Mouse (Mus musculus): Measurements from ENCODE around the gene Gm19935.

Gm19935 gene

DNA sequence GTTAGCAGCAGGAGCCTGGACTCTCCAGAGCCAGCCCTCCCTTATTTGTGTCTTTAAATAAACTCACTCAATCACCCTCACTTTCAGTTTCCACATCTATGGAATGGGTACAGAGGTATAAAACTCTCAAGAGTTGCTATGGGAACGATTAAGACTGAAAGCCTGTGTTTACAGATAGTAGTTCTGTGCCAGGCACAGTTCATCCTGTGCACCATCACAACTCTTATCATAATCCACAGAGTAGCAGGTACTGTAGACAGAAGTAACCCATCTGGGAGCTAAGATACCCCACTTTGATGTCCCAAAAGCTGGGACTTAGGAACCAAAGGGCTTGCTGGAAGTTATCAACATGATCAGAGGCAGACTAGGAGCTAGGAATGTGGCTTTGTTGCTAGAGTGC is 12.6 kb upstream of the Gm19935 start:
- no peak for DNase-seq (ENCODE audit: low spot score)

DNA sequence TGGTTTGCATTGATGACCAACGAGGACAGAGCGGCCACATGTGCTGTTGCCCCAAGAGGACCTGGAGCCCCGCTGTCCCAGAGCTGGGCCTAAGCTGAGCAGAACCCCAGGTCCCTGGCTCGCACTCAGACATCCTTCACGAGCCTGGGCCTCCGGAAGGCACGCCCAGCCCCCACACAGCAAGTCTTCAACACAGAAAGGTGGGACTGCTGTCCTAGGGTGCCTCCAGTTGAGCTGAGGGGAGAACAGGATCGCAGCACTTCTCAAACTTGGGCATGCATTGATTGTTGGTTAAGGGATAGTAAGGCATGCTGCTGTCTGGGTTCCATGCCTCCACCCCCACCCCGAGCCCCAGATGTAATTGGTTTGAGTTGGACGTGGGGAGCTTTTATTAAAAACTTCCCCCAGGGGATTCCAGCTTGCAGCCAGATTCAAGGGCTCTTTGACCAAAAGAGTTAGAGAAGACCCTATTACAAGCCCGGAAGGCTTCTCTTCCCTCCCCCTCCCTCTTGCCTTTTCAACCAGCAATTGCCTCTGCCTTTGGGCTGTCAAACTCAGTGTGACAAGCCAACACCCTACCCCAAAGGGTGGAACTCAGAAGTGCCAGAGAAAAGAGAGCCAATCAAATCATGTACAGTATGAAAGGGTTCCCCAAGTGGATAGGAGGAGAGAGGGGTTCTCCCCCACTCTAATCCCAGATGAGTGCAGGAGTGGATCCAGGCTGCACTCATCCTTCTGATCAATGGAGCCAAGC is 12.0 kb upstream of the Gm19935 start:
- no peak for DNase-seq (ENCODE audit: low spot score)

- peak; percentile 84 for DNase-seq (ENCODE audit: low spot score)
Observed at GRCm38 (mm10) chr8:90828181-90828986, 11.2 kb upstream of the Gm19935 start, which contains the start of gene Chd9. Gene Chd9 (plus strand): TSS chr8:90828352.

GRCm38 (mm10) chr8:90825459-90825871 is 8.3 kb upstream of the Gm19935 start:
- DNase-seq (ENCODE audit: low spot score), result no peak

GRCm38 (mm10) chr8:90822443-90822842 is 5.2 kb upstream of the Gm19935 start:
- no peak for DNase-seq (ENCODE audit: low spot score)

GRCm38 (mm10) chr8:90820321-90820696 is 3.1 kb upstream of the Gm19935 start:
- no peak for DNase-seq (ENCODE audit: low spot score)

- DNase-seq (ENCODE audit: low spot score), result no peak
Observed at GRCm38 (mm10) chr8:90819561-90820320, 2.5 kb upstream of the Gm19935 start.

DNA sequence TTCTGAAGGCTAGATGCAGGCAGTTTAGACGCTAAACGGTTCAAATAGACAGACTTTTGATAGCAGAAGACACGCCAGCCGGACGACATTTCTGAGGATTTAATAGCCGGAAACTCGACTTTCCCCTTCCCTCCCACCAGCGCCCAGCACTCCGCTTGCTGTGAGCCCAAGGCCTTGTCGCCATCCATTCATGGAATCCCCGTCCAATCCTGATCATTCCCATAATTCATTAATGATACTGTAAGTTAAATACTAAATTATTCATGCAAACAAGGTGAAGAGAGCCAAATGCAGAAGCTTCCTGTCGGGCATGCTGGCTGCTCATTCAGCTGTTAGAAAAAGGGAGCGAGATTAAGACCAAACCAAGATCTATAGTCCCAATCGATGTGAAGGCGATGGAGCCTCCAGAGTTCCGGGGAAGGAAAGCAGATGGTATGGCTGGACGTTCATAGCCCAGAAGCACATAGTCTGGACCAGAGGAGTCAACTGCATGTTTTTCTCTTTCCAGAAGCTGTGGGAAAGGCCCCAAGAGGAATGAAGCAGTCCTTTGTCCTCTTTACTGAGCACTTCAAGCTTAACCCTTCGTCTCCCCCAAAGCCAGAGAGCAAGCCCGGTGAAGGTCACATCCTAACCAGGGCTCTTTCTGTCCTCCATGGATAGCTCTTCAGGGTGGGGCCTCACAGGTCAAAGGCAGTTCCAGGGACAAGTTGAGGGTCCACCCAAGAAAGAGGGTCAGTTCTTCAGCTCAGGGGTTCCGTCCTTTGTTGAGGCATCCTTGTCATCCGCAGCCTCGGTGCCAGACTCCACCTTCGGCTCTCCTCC is 921 bp downstream of the Gm19935 start:
- no peak for DNase-seq (ENCODE audit: low spot score)

GRCm38 (mm10) chr8:90813602-90814320 is 3.4 kb downstream of the Gm19935 start:
- no peak for DNase-seq (ENCODE audit: low spot score)

DNA sequence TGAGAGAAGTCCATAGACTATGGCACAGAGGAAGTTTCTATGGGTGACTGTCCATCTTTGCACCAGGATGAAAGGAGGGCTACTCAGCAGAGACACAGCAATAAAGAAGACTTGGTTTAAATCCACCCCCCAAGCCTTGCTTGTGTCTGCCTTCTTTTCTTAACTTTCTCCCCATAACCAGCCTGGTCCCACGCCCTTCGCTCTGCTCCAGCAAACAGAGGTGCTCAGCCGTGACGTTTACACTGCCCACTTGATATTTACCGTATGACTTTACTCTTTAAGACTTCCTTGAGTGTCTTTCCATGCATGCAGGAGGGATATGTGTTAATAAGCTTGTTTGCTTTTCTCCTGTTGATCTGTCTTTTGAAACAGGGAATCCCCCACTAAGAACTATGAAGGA is 17.7 kb downstream of the Gm19935 start:
- no peak for DNase-seq (ENCODE audit: low spot score)

DNA sequence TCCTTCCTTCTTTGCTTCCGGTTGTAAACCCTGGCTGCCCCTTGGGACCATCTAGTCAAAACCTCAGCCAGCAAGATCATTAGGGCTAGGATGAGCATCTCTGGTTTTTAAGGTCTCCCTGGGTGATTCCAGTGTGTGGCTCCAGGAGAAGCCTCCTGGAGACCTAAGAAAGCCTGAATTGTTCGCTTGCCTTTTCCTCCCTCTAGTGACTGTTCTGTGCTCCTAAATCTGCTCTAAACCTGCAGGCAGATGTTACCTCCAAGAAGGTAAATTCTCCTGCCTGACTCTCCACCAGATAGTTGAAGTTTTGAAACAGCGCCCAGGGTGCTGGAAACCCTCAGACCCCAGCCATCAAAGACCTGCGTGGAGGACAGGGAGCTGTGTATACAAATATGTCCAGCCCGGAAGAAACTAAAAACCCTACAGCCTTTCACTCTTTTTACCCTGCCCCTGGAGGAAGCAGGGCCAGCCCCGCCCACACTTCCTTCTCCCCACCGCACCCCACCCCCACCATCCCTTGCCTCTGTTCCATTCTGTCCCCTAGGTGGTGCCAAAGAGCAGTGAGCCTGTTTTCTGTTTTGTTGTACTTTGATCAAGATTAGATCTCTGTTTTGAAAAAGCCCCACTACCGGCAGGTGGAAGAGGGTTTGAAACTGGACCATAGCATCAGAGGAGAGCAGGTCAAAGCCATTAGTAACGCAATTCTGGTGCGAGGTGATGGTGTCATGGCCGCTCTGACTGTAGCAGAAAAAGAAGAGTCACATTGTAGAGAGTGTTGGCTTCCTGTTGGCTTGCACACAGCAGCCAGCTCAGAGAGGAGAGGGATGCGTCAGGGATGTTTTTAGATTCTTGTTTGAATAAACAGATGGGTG is 22.0 kb downstream of the Gm19935 start:
- no peak for DNase-seq (ENCODE audit: low spot score)

GRCm38 (mm10) chr8:90793710-90794109 is 23.5 kb downstream of the Gm19935 start:
- DNase-seq (ENCODE audit: low spot score), result no peak

DNA sequence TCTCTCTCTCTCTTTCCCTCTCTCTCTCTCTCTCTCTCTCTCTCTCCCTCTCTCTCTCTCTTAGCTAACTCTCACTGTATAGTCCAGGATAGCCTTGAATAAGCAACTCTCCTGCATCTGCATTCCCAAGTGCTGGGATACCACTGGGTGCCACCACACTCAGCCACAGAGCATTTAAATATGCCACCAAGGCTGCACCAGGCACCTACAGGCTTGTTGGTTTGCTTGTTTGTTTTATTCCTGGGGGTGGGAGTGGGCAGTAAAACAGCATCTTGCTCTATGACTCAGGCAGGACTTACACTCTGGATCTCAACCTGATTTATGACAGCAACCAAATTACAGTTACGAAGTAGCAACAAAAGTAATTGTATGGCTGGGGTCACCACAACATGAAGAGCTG is 25.6 kb downstream of the Gm19935 start:
- DNase-seq (ENCODE audit: low spot score), result no peak

GRCm38 (mm10) chr8:90769791-90770190 is 47.4 kb downstream of the Gm19935 start:
- DNase-seq (ENCODE audit: low spot score), result no peak
